Mouse (Mus musculus) forebrain, embryonic 12.5 days (tissue): ENCODE measurements around the gene Gabrb1. TPM values are rescaled to one million over a fixed set of nuclear protein-coding genes. Genes with fewer than 3 reads are reported as not detected.

Experiments used
- ATAC-seq: fragments of 200-750 bp; cut with Nextera tagmentation; 2 replicates; pipeline ENCODE4 v1.8.0; 2017; ENCODE audit warnings: moderate TSS enrichment; ENCODE audit not compliant: low FRiP score
- H3K27ac ChIP-seq: fragments of 300-500 bp; sonication (generic); 2 replicates; pipeline ENCODE4 v1.5.1; 2016; ENCODE audit warnings: mild to moderate bottlenecking
- H3K27me3 ChIP-seq: fragments of 300-500 bp; sonication (generic); 2 replicates; pipeline ENCODE4 v1.6.1; 2016; ENCODE audit warnings: mild to moderate bottlenecking
- H3K36me3 ChIP-seq: fragments of 300-500 bp; sonication (generic); replicated peaks from 2 replicates; pipeline ENCODE4 v1.6.1; 2016; ENCODE audit warnings: mild to moderate bottlenecking
- H3K4me1 ChIP-seq: fragments of 300-500 bp; sonication (generic); 2 replicates; pipeline ENCODE4 v1.6.1; 2016
- H3K4me2 ChIP-seq: fragments of 300-500 bp; sonication (generic); 2 replicates; pipeline ENCODE4 v1.6.1; 2016; ENCODE audit warnings: mild to moderate bottlenecking, moderate library complexity
- H3K4me3 ChIP-seq: fragments of 300-500 bp; sonication (generic); replicated peaks from 2 replicates; pipeline ENCODE4 v1.5.1; 2016; ENCODE audit warnings: mild to moderate bottlenecking
- H3K9ac ChIP-seq: fragments of 300-500 bp; sonication (generic); 2 replicates; pipeline ENCODE4 v1.6.1; 2016; ENCODE audit warnings: mild to moderate bottlenecking
- H3K9me3 ChIP-seq: fragments of 300-500 bp; sonication (generic); 2 replicates; pipeline ENCODE4 v1.6.1; 2016
- WGBS: fragments of 180-500 bp; shearing (Covaris S2); methylation state at CpG from one replicate; pipeline ENCODE4 v1.1.7; 2016; 5-methylcytosine and 5-hydroxymethylcytosine counted together
- polyA plus RNA-seq: library from polyadenylated mRNA; unstranded; fragments of >200 nt; fragmentation: Nextera tagmentation; extraction: Ambion mirVana; gene quantifications from 2 replicates; pipeline ENCODE4 v1.2.1, GENCODE M21; 2016

The Gabrb1 gene
- polyA plus RNA-seq, 1 experiment from 2014 or later = 2.0 TPM

GRCm38 (mm10) chr5:71972831-71973230, 314.9 kb downstream of the Gabrb1 start:
- 84% methylated on average over 5 of the region's 5 CpGs for WGBS
- Histone ChIP-seq H3K4me2 (no peak overlapping the region), H3K4me3 (no peak overlapping the region), H3K9me3 (no peaks in the 10 kb centered on the region), H3K4me1 (peaks cover 23% of the 10 kb centered on the region), H3K27ac (no peak overlapping the region), H3K9ac (no peak overlapping the region), H3K27me3 (no peaks in the 10 kb centered on the region), H3K36me3 (no peaks in the 10 kb centered on the region)
- ATAC-seq = no peak

- Histone ChIP-seq H3K4me3 (no peak overlapping the region), H3K36me3 (no peaks in the 10 kb centered on the region), H3K27ac (peak overlapping the region; percentile 2; the same call in 1 of the 2 replicates), H3K9me3 (no peaks in the 10 kb centered on the region), H3K27me3 (no peaks in the 10 kb centered on the region), H3K4me2 (no peak overlapping the region), H3K9ac (no peak overlapping the region), H3K4me1 (peaks cover 10% of the 10 kb centered on the region; the same call in 1 of the 2 replicates)
- ATAC-seq = peak; percentile 15; the same call in 1 of the 2 replicates
- WGBS = 89% methylated on average over 4 of the region's 4 CpGs
Measured at GRCm38 (mm10) chr5:71976133-71976532, 318.2 kb downstream of the Gabrb1 start.

DNA sequence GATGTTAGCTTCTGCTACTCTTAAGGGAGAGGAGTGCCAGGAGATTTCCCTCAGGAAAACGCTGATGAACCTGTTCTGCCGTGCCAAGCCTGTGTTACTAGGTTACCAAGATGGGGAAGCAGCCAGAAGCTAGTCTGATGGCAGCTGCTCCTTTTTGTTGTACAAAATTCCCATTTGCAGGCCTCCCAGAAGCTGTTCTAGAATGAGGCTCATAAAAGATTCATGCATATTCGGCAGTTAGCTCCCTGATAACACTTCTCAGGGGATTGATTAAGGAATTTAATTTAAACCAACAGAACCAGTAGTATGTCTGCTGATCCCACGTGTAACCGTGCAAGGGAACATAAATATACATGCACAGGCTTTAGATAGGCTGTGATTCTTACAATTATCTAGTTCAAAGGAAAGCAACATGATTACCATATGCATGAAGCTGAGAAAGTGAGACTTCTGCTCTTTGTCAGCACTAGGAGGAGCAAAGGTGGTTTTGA, 318.7 kb downstream of the Gabrb1 start:
- no peak overlapping the region for H3K4me3 ChIP-seq
- peak; percentile 88 for ATAC-seq
- 40% methylated on average over 5 of the region's 5 CpGs for WGBS
- no peaks in the 10 kb centered on the region for H3K36me3 ChIP-seq
- H3K27me3 ChIP-seq = no peaks in the 10 kb centered on the region
- H3K4me2 ChIP-seq = no peak overlapping the region
- peaks cover 10% of the 10 kb centered on the region; the same call in 1 of the 2 replicates for H3K4me1 ChIP-seq
- H3K9ac ChIP-seq = no peak overlapping the region
- peak overlapping the region; percentile 2; the same call in 1 of the 2 replicates for H3K27ac ChIP-seq
- no peaks in the 10 kb centered on the region for H3K9me3 ChIP-seq

GRCm38 (mm10) chr5:71986561-71986960, 328.6 kb downstream of the Gabrb1 start:
- no peak overlapping the region for H3K4me2 ChIP-seq
- no peaks in the 10 kb centered on the region for H3K9me3 ChIP-seq
- H3K4me3 ChIP-seq = no peak overlapping the region
- H3K4me1 ChIP-seq = no peaks in the 10 kb centered on the region
- no peak overlapping the region for H3K27ac ChIP-seq
- ATAC-seq = no peak
- no peak overlapping the region for H3K9ac ChIP-seq
- no peaks in the 10 kb centered on the region for H3K27me3 ChIP-seq
- H3K36me3 ChIP-seq = no peaks in the 10 kb centered on the region
- 73% methylated on average over 1 of the region's 1 CpGs for WGBS

DNA sequence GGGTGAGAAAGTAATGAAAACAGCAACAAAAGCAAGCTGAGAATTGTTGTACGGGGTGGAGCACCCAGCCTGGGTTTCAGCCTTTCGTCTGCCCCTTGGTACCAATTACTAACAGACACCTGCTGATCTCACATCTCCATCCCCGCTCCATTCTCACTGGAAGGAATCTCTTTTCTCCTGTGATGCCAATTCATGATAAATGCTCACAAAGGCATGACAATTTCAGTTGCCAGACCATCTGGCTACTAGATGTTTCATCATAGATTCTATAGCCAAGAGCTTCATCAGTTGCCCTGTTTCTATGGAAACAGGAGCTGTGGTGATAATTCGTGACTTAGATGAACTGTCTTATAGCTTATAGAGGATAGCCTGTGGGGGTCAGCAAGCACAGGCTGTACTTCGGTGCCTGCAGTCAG, 329.1 kb downstream of the Gabrb1 start:
- 49% methylated on average over 5 of the region's 5 CpGs for WGBS
- Histone ChIP-seq H3K27ac (no peak overlapping the region), H3K9me3 (no peaks in the 10 kb centered on the region), H3K36me3 (no peaks in the 10 kb centered on the region), H3K4me2 (no peak overlapping the region), H3K9ac (no peak overlapping the region), H3K27me3 (no peaks in the 10 kb centered on the region), H3K4me3 (no peak overlapping the region), H3K4me1 (no peaks in the 10 kb centered on the region)
- ATAC-seq = peak; percentile 83

DNA sequence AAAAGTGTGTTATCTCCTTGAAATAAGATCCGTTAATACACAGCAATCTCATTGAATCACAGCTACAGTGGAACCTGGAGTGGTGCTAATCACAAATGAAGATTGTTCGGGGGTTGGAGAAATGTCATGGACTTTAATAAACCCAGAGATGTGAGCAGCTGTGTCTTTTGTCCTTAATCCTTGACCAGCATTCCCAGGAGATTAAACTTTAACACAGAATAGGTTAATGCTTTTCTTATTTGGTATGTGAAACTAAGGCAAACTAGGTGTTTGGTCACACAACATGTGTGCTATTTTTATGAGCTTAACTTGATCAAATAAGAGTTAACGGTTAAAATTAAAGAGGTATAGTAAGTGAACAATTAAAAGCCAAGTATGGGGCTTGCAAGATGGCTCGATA, 341.6 kb downstream of the Gabrb1 start:
- H3K4me2 ChIP-seq = no peak overlapping the region
- H3K9ac ChIP-seq = no peak overlapping the region
- H3K4me3 ChIP-seq = no peak overlapping the region
- no peaks in the 10 kb centered on the region for H3K9me3 ChIP-seq
- no peaks in the 10 kb centered on the region for H3K4me1 ChIP-seq
- no peaks in the 10 kb centered on the region for H3K36me3 ChIP-seq
- no peaks in the 10 kb centered on the region for H3K27me3 ChIP-seq
- 64% methylated on average over 4 of the region's 4 CpGs for WGBS
- ATAC-seq = peak; percentile 46; the same call in 1 of the 2 replicates
- H3K27ac ChIP-seq = no peak overlapping the region

- no peak for ATAC-seq
- no peak overlapping the region for H3K4me2 ChIP-seq
- H3K36me3 ChIP-seq = no peaks in the 10 kb centered on the region
- no peak overlapping the region for H3K4me3 ChIP-seq
- H3K27me3 ChIP-seq = no peaks in the 10 kb centered on the region
- no peak overlapping the region for H3K27ac ChIP-seq
- H3K4me1 ChIP-seq = no peaks in the 10 kb centered on the region
- no peak overlapping the region for H3K9ac ChIP-seq
- 92% methylated on average over 3 of the region's 3 CpGs for WGBS
- no peaks in the 10 kb centered on the region for H3K9me3 ChIP-seq
Measured at GRCm38 (mm10) chr5:72003811-72004435, 346.0 kb downstream of the Gabrb1 start.

- H3K36me3 ChIP-seq = no peaks in the 10 kb centered on the region
- no peak overlapping the region for H3K4me2 ChIP-seq
- no peak overlapping the region for H3K4me3 ChIP-seq
- H3K27ac ChIP-seq = no peak overlapping the region
- no peak for ATAC-seq
- H3K9me3 ChIP-seq = no peaks in the 10 kb centered on the region
- H3K27me3 ChIP-seq = no peaks in the 10 kb centered on the region
- H3K9ac ChIP-seq = no peak overlapping the region
- no peaks in the 10 kb centered on the region for H3K4me1 ChIP-seq
Measured at GRCm38 (mm10) chr5:72036954-72037353, 379.0 kb downstream of the Gabrb1 start.

GRCm38 (mm10) chr5:72043226-72044151, 385.6 kb downstream of the Gabrb1 start:
- WGBS = 88% methylated on average over 12 of the region's 12 CpGs
- Histone ChIP-seq H3K4me2 (no peak overlapping the region), H3K27ac (no peak overlapping the region), H3K4me3 (no peak overlapping the region), H3K9ac (no peak overlapping the region), H3K4me1 (no peaks in the 10 kb centered on the region), H3K27me3 (no peaks in the 10 kb centered on the region), H3K9me3 (no peaks in the 10 kb centered on the region), H3K36me3 (no peaks in the 10 kb centered on the region)
- ATAC-seq = no peak

DNA sequence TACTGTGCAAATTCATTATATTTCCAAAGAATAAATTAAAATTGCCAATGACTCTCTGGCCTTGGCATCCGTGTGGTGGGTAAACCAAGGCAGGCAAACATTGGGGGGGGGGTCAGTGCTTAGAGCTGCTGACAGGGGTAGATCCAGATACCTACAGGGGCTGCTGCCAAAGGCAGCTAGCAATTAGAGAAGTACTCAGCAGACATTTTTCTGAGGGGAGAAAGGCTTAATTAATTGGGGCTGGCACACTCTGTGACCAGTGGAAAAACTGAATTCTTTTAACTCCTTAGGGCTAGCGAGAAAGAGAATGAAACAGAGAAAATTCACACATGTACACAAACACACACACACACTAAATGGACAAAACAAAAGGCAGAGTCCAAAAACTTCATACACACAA, 388.3 kb downstream of the Gabrb1 start:
- WGBS = 70% methylated on average over 2 of the region's 2 CpGs
- Histone ChIP-seq H3K27ac (no peak overlapping the region), H3K4me1 (no peaks in the 10 kb centered on the region), H3K9me3 (no peaks in the 10 kb centered on the region), H3K4me3 (no peak overlapping the region), H3K4me2 (no peak overlapping the region), H3K36me3 (no peaks in the 10 kb centered on the region), H3K9ac (no peak overlapping the region), H3K27me3 (no peaks in the 10 kb centered on the region)
- no peak for ATAC-seq

DNA sequence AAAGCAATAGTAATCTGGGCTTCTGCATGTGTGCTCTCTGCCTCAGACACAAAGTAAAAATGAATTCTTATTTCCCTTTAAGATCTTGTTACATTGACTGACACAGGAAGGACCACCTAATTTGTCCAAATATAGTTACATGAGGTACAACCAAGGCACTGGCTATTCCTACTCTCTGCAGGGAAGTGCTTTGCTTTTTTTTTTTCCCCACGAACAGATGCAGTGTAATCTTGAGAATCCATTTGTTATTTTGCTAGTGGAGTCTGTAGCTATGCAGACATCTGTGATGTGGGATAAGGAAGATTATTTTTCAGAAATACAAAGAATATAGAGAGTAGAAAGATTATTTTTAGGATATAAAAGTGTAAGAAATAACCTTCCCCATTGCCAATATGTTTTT, 406.2 kb downstream of the Gabrb1 start:
- no peak for ATAC-seq
- no peaks in the 10 kb centered on the region for H3K4me1 ChIP-seq
- H3K27me3 ChIP-seq = no peaks in the 10 kb centered on the region
- H3K36me3 ChIP-seq = no peaks in the 10 kb centered on the region
- H3K9me3 ChIP-seq = no peaks in the 10 kb centered on the region
- no peak overlapping the region for H3K27ac ChIP-seq
- no peak overlapping the region for H3K4me3 ChIP-seq
- 80% methylated on average over 1 of the region's 1 CpGs for WGBS
- H3K9ac ChIP-seq = no peak overlapping the region
- no peak overlapping the region for H3K4me2 ChIP-seq

DNA sequence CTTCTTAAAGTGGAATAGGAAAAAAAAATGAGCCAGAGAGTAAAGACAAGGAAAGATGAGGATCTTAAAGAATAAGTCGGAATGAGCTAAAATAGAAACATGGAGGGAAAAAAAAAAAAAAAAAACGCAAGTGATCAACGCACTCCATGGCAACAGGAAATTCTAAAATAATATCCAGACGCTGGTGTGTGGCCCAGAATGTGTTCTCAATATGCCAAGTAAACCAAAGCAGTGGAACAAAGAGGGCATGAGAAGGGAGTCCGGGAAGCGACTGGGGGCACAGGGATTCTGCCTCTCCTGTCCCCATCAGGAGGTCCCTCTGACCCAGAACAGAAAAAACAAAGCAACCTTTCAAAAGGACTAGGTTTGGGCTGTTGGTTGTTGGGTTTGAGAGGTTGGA, 410.9 kb downstream of the Gabrb1 start:
- Histone ChIP-seq H3K9me3 (no peaks in the 10 kb centered on the region), H3K27ac (no peak overlapping the region), H3K4me1 (no peaks in the 10 kb centered on the region), H3K36me3 (no peaks in the 10 kb centered on the region), H3K4me3 (no peak overlapping the region), H3K4me2 (no peak overlapping the region), H3K9ac (no peak overlapping the region), H3K27me3 (no peaks in the 10 kb centered on the region)
- WGBS = 73% methylated on average over 6 of the region's 6 CpGs
- no peak for ATAC-seq
